Mouse (Mus musculus): Measurements from ENCODE around the gene Ell. TPM values are rescaled to one million over a fixed set of nuclear protein-coding genes. Genes with fewer than 3 reads are reported as not detected.

Ell gene
- polyA plus RNA-seq, 1 experiment, result 32.9 TPM

DNA sequence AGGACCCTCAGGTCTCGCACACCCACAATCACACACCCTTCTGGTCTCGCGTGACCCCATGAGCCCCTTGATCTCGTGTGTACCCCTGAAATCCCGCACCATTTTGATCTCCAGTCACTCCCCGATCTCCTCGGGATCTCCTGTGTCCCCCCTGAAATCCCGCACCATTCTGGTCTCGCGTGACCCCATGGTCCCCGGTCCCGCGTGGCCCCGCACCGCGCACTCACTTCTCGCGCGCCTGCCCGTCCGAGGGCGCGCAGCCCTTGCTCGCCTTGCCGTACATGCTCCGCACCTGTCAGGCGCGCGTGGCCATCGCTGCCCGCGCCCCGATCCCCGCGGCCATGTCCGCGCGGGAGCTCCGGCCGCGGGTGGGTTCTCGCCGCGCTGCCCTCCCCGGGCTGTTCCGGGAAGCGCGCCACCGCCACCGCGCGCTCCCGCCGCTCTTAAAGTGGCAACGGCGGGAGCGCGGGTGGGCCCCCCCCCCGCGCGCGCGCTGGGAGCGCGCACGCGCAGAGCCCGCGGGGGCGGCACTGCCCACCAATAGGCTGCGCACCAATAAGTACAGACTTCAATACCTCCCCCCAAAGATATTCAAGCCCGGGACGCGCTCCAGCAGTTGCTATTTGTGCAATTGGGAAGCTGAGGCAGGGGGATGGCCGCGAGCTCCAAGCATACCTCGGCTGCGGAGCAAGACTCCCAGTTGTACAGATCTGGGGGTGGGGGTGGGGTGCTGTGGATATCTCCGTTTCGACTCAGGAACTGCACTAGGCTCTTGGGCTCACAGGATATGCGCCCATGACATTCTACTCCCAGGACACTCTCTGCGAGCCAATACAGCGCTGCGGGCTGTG is 68.9 kb downstream of the Ell start:
- Histone ChIP-seq H3K4me1 (ENCODE audit: control insufficient read depth, insufficient read depth, low read length) (peaks cover 19% of the 10 kb centered on the region), H3K4me3 (replicated peaks; ENCODE audit: extremely low read depth, low read depth, low read length) (peak overlapping the region; percentile 91)
- WGBS, result 1% methylated on average over 84 of the region's 84 CpGs
- TF ChIP-seq CTCF (IDR thresholded peaks at IDR 0.05; ENCODE audit: insufficient read depth, low read length) (no peak), POLR2A (IDR thresholded peaks at IDR 0.05; ENCODE audit: borderline replicate concordance, extremely low read depth, low read depth, low read length) (0 out of 2 replicates have a peak, but pooled peaks have one; percentile 29)
- no peak for DNase-seq

- no peak for TF ChIP-seq POLR2A (IDR thresholded peaks at IDR 0.05; ENCODE audit: borderline replicate concordance, extremely low read depth, low read depth, low read length)
- TF ChIP-seq CTCF (IDR thresholded peaks at IDR 0.05; ENCODE audit: insufficient read depth, low read length), result no peak
- no peak for DNase-seq
- peak within 1 kb of the TSS; percentile 91 for H3K4me3 ChIP-seq (replicated peaks; ENCODE audit: extremely low read depth, low read depth, low read length)
- WGBS, result 3% methylated on average over 26 of the region's 26 CpGs
- peaks cover 19% of the 10 kb centered on the region for H3K4me1 ChIP-seq (ENCODE audit: control insufficient read depth, insufficient read depth, low read length)
Observed at GRCm38 (mm10) chr8:70608749-70609367, 69.6 kb downstream of the Ell start, which contains the start of gene Ssbp4. TSS of gene Ssbp4 (minus strand) at chr8:70608872.

DNA sequence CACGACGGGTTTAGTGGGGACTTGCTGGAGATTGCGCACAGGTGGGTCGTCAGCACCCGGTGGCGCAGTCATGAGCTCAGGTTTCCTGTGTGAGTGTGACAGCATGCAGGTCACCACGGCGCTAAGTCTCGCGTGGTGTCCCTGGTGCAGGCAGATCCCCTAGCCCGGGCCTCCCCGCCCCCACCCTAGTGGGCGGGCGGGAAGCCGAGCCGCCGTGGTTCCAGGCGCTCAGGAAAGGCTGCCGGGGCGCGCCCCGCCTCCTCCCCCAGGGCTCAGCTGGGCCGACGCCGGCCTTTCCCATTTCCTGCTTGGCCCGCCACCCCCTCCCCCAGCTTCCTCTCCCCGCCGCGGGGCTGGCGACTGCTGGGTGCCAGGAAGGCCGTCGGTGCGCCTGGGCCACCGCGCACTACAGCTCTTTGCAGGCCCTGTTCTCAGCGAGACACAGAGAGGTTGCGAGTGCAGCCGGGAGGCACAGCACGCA is 70.2 kb downstream of the Ell start:
- peak; percentile 80 for DNase-seq
- Histone ChIP-seq H3K4me1 (ENCODE audit: control insufficient read depth, insufficient read depth, low read length) (peaks cover 19% of the 10 kb centered on the region), H3K4me3 (replicated peaks; ENCODE audit: extremely low read depth, low read depth, low read length) (peak overlapping the region; percentile 74)
- under 1% methylated on average over 37 of the region's 39 CpGs for WGBS
- TF ChIP-seq CTCF (IDR thresholded peaks at IDR 0.05; ENCODE audit: insufficient read depth, low read length), result no peak
- peak; percentile 83 for TF ChIP-seq POLR2A (IDR thresholded peaks at IDR 0.05; ENCODE audit: borderline replicate concordance, extremely low read depth, low read depth, low read length)

GRCm38 (mm10) chr8:70609849-70610795 is 70.9 kb downstream of the Ell start:
- WGBS, result under 1% methylated on average over 44 of the region's 45 CpGs
- DNase-seq, result peak; percentile 82
- peaks cover 19% of the 10 kb centered on the region for H3K4me1 ChIP-seq (ENCODE audit: control insufficient read depth, insufficient read depth, low read length)
- H3K4me3 ChIP-seq (replicated peaks; ENCODE audit: extremely low read depth, low read depth, low read length), result peak overlapping the region; percentile 74
- TF ChIP-seq CTCF (IDR thresholded peaks at IDR 0.05; ENCODE audit: insufficient read depth, low read length), result no peak
- TF ChIP-seq POLR2A (IDR thresholded peaks at IDR 0.05; ENCODE audit: borderline replicate concordance, extremely low read depth, low read depth, low read length), result peak; percentile 88; the same call in 1 of the 2 replicates

DNA sequence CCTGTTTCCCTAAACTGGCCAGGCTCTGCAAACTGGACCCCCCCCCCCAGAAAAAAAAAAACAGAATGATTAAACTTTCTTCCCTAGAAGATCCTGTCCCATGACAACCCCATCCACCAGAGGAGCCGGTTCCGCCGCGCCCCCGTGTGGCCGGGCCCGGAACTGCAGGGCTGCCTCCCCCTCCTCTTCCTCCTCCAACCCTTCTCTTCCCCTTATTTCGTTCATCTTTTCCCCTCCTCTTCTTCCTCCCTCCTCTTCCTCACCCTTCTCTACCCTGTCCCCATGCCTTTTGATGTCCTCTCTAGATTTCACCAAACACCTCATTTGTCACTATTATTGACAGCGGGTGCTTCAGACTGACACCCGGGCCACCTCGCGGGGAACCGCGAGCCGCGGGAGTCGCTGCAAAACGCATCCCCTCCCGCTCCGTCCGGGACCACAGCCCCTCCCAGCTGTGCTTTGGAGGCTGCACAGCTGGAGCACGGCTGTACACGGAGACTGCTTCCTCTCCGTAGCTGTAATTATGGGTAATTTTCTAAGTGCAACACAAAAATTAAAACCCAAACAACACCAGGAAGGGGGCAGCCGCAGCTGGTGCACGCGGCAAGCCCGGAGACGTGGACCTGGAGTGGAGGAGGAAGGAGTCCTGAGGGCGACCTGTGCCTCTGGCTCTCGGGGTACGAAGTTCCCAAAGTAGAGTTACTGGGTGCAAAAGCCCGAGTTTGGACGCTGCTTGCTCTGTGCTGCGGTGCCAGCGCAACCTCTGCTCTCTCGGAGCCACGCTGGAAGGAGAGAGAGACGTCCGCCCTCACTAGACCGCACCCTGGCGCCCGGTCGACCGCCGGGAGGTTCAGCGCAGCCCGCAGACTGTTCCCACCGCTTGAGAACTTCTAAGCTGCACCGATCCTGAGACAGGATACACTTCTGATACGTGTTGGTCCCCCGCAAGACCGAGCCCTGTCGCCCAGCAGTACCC is 71.8 kb downstream of the Ell start:
- TF ChIP-seq CTCF (IDR thresholded peaks at IDR 0.05; ENCODE audit: insufficient read depth, low read length) (peak; percentile 61), POLR2A (IDR thresholded peaks at IDR 0.05; ENCODE audit: borderline replicate concordance, extremely low read depth, low read depth, low read length) (peak; percentile 33; the same call in 1 of the 2 replicates)
- WGBS, result under 1% methylated on average over 54 of the region's 54 CpGs
- peak overlapping the region; percentile 62 for H3K4me3 ChIP-seq (replicated peaks; ENCODE audit: extremely low read depth, low read depth, low read length)
- peak; percentile 87 for DNase-seq
- H3K4me1 ChIP-seq (ENCODE audit: control insufficient read depth, insufficient read depth, low read length), result peaks cover 19% of the 10 kb centered on the region

DNA sequence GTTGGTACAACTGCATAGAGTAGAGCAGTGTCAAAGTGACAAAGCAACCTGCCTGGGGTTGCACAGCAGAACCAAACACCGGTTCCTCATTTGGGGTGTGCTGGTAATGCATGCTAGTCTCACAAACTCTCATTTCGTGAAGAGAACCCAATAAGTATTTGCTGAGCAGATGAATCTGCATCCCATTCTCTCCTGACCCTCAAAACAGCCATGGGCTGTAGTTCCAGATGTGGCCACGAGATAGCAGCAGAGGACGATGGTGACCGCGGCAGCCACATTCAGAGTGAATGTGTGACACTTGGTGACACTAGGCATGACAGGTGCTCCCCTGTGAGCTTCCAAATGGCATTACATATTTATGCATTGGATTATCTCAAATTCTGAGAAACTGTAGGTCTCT is 72.6 kb downstream of the Ell start:
- Histone ChIP-seq H3K4me3 (replicated peaks; ENCODE audit: extremely low read depth, low read depth, low read length) (peak overlapping the region; percentile 48), H3K4me1 (ENCODE audit: control insufficient read depth, insufficient read depth, low read length) (peaks cover 19% of the 10 kb centered on the region)
- DNase-seq, result peak; percentile 93
- WGBS, result 1% methylated on average over 6 of the region's 6 CpGs
- peak; percentile 94 for TF ChIP-seq CTCF (IDR thresholded peaks at IDR 0.05; ENCODE audit: insufficient read depth, low read length)
- TF ChIP-seq POLR2A (IDR thresholded peaks at IDR 0.05; ENCODE audit: borderline replicate concordance, extremely low read depth, low read depth, low read length), result no peak

GRCm38 (mm10) chr8:70613763-70614162 is 74.5 kb downstream of the Ell start:
- no peak for DNase-seq
- TF ChIP-seq CTCF (IDR thresholded peaks at IDR 0.05; ENCODE audit: insufficient read depth, low read length) (no peak), POLR2A (IDR thresholded peaks at IDR 0.05; ENCODE audit: borderline replicate concordance, extremely low read depth, low read depth, low read length) (no peak)
- H3K4me3 ChIP-seq (replicated peaks; ENCODE audit: extremely low read depth, low read depth, low read length), result no peak overlapping the region
- WGBS, result 18% methylated on average over 1 of the region's 1 CpGs
- peaks cover 11% of the 10 kb centered on the region for H3K4me1 ChIP-seq (ENCODE audit: control insufficient read depth, insufficient read depth, low read length)

GRCm38 (mm10) chr8:70614469-70614868 is 75.2 kb downstream of the Ell start:
- no peak for DNase-seq
- H3K4me3 ChIP-seq (replicated peaks; ENCODE audit: extremely low read depth, low read depth, low read length), result no peak overlapping the region
- no peak for TF ChIP-seq POLR2A (IDR thresholded peaks at IDR 0.05; ENCODE audit: borderline replicate concordance, extremely low read depth, low read depth, low read length)
- TF ChIP-seq CTCF (IDR thresholded peaks at IDR 0.05; ENCODE audit: insufficient read depth, low read length), result no peak
- peaks cover 7% of the 10 kb centered on the region for H3K4me1 ChIP-seq (ENCODE audit: control insufficient read depth, insufficient read depth, low read length)
- WGBS, result 43% methylated on average over 5 of the region's 5 CpGs
